Mouse (Mus musculus): ENCODE results near the gene Lrrc19. TPM values are rescaled to one million over a fixed set of nuclear protein-coding genes. Genes with fewer than 3 reads are reported as not detected.
"Not testable (repeated sequence)": the region's sequence is repeated elsewhere in the genome, so short reads cannot be mapped to it uniquely, and the experiment has no call there.

Gene Lrrc19
- total and polyA plus RNA-seq, 2 experiments from 2014 or later = 0.19 TPM; not detected in 1

GRCm38 (mm10) chr4:94680662-94681061, 30.7 kb upstream of the Lrrc19 start:
- Histone ChIP-seq H3K4me2 (ENCODE audit: low read depth) (no peak overlapping the region), H3K27ac (ENCODE audit: low read depth, low read length) (no peak overlapping the region), H3K27me3 (ENCODE audit: insufficient read depth, low read length) (no peaks in the 10 kb centered on the region), H3K36me3 (ENCODE audit: insufficient read depth) (peaks cover 18% of the 10 kb centered on the region; the same call in 1 of the 2 replicates), H3K9ac (no peak overlapping the region), H3K4me3 (ENCODE audit: low read depth, low read length) (no peak overlapping the region), H3K9me3 (ENCODE audit: low read length) (no peaks in the 10 kb centered on the region), H3K4me1 (ENCODE audit: insufficient read depth) (no peaks in the 10 kb centered on the region)
- ATAC-seq = no peak
- TF ChIP-seq CTCF (IDR thresholded peaks at IDR 0.05; ENCODE audit: low read depth) = no peak
- no peak for DNase-seq
- 93% methylated on average over 2 of the region's 2 CpGs for WGBS

GRCm38 (mm10) chr4:94669718-94670117, 19.8 kb upstream of the Lrrc19 start:
- Histone ChIP-seq H3K9ac (no peak overlapping the region), H3K27me3 (ENCODE audit: insufficient read depth, low read length) (no peaks in the 10 kb centered on the region), H3K4me2 (ENCODE audit: low read depth) (no peak overlapping the region), H3K36me3 (ENCODE audit: insufficient read depth) (no peaks in the 10 kb centered on the region), H3K4me1 (ENCODE audit: insufficient read depth) (no peaks in the 10 kb centered on the region), H3K4me3 (ENCODE audit: low read depth, low read length) (no peak overlapping the region), H3K27ac (ENCODE audit: low read depth, low read length) (no peak overlapping the region), H3K9me3 (ENCODE audit: low read length) (no peaks in the 10 kb centered on the region)
- 47% methylated on average over 1 of the region's 1 CpGs for WGBS
- DNase-seq (peak; percentile 34), ATAC-seq (peak; percentile 60)
- peak; percentile 67 for TF ChIP-seq CTCF (IDR thresholded peaks at IDR 0.05; ENCODE audit: low read depth)

- not testable (repeated sequence) for H3K9me3 ChIP-seq (ENCODE audit: low read length); H3K27ac ChIP-seq (ENCODE audit: low read depth, low read length); ATAC-seq; H3K9ac ChIP-seq; H3K27me3 ChIP-seq (ENCODE audit: insufficient read depth, low read length); DNase-seq; H3K4me2 ChIP-seq (ENCODE audit: low read depth); H3K36me3 ChIP-seq (ENCODE audit: insufficient read depth); H3K4me3 ChIP-seq (ENCODE audit: low read depth, low read length); H3K4me1 ChIP-seq (ENCODE audit: insufficient read depth)
- 90% methylated on average over 5 of the region's 5 CpGs for WGBS
Observed at GRCm38 (mm10) chr4:94650426-94651175, 657 bp upstream of the Lrrc19 start.

- Histone ChIP-seq H3K27ac (ENCODE audit: low read depth, low read length) (no peak overlapping the region), H3K9ac (no peak overlapping the region), H3K4me1 (ENCODE audit: insufficient read depth) (no peaks in the 10 kb centered on the region), H3K36me3 (ENCODE audit: insufficient read depth) (no peaks in the 10 kb centered on the region), H3K4me2 (ENCODE audit: low read depth) (no peak overlapping the region), H3K9me3 (ENCODE audit: low read length) (no peaks in the 10 kb centered on the region), H3K4me3 (ENCODE audit: low read depth, low read length) (no peak overlapping the region), H3K27me3 (ENCODE audit: insufficient read depth, low read length) (no peaks in the 10 kb centered on the region)
- DNase-seq = peak; percentile 8
- ATAC-seq = no peak
- WGBS = 73% methylated on average over 2 of the region's 2 CpGs
- no peak for TF ChIP-seq CTCF (IDR thresholded peaks at IDR 0.05; ENCODE audit: low read depth)
Observed at GRCm38 (mm10) chr4:94643141-94643540, 6.8 kb downstream of the Lrrc19 start.

- Histone ChIP-seq H3K36me3 (ENCODE audit: insufficient read depth) (peaks cover 6% of the 10 kb centered on the region), H3K9me3 (ENCODE audit: low read length) (no peaks in the 10 kb centered on the region), H3K27me3 (ENCODE audit: insufficient read depth, low read length) (no peaks in the 10 kb centered on the region), H3K4me1 (ENCODE audit: insufficient read depth) (no peaks in the 10 kb centered on the region), H3K9ac (no peak overlapping the region), H3K27ac (ENCODE audit: low read depth, low read length) (no peak overlapping the region), H3K4me3 (ENCODE audit: low read depth, low read length) (no peak overlapping the region), H3K4me2 (ENCODE audit: low read depth) (no peak overlapping the region)
- DNase-seq = no peak
- ATAC-seq = no peak
- WGBS = 93% methylated on average over 2 of the region's 2 CpGs
- TF ChIP-seq CTCF (IDR thresholded peaks at IDR 0.05; ENCODE audit: low read depth) = no peak
Observed at GRCm38 (mm10) chr4:94620077-94620476, 29.9 kb downstream of the Lrrc19 start.

- peak; percentile 65 for ATAC-seq
- Histone ChIP-seq H3K9me3 (ENCODE audit: low read length) (no peaks in the 10 kb centered on the region), H3K9ac (peak overlapping the region; percentile 67), H3K27ac (ENCODE audit: low read depth, low read length) (peak overlapping the region; percentile 67), H3K27me3 (ENCODE audit: insufficient read depth, low read length) (no peaks in the 10 kb centered on the region), H3K4me2 (ENCODE audit: low read depth) (peak overlapping the region; percentile 81), H3K36me3 (ENCODE audit: insufficient read depth) (no peaks in the 10 kb centered on the region), H3K4me3 (ENCODE audit: low read depth, low read length) (peak overlapping the region; percentile 77), H3K4me1 (ENCODE audit: insufficient read depth) (no peaks in the 10 kb centered on the region)
- WGBS = under 1% methylated on average over 18 of the region's 18 CpGs
- no peak for TF ChIP-seq CTCF (IDR thresholded peaks at IDR 0.05; ENCODE audit: low read depth)
- no peak for DNase-seq
Observed at GRCm38 (mm10) chr4:94614627-94615006, 35.3 kb downstream of the Lrrc19 start.

- no peaks in the 10 kb centered on the region for H3K9me3 ChIP-seq (ENCODE audit: low read length)
- H3K4me1 ChIP-seq (ENCODE audit: insufficient read depth) = no peaks in the 10 kb centered on the region
- ATAC-seq (peak; percentile 100), DNase-seq (peak; percentile 97)
- H3K27ac ChIP-seq (ENCODE audit: low read depth, low read length) = peak within 1 kb of the TSS; percentile 67
- no peaks in the 10 kb centered on the region for H3K27me3 ChIP-seq (ENCODE audit: insufficient read depth, low read length)
- no peaks in the 10 kb centered on the region for H3K36me3 ChIP-seq (ENCODE audit: insufficient read depth)
- no peak for TF ChIP-seq CTCF (IDR thresholded peaks at IDR 0.05; ENCODE audit: low read depth)
- peak within 1 kb of the TSS; percentile 81 for H3K4me2 ChIP-seq (ENCODE audit: low read depth)
- WGBS = 3% methylated on average over 29 of the region's 29 CpGs
- H3K9ac ChIP-seq = peak within 1 kb of the TSS; percentile 67
- peak within 1 kb of the TSS; percentile 77 for H3K4me3 ChIP-seq (ENCODE audit: low read depth, low read length)
Observed at GRCm38 (mm10) chr4:94613972-94614626, 35.8 kb downstream of the Lrrc19 start, which contains the start of gene Ift74. TSS of gene Ift74 (plus strand) at chr4:94614491.
